Comparison of ENCODE assay signal across 9 mouse cellular contexts in the genomic region with DNA sequence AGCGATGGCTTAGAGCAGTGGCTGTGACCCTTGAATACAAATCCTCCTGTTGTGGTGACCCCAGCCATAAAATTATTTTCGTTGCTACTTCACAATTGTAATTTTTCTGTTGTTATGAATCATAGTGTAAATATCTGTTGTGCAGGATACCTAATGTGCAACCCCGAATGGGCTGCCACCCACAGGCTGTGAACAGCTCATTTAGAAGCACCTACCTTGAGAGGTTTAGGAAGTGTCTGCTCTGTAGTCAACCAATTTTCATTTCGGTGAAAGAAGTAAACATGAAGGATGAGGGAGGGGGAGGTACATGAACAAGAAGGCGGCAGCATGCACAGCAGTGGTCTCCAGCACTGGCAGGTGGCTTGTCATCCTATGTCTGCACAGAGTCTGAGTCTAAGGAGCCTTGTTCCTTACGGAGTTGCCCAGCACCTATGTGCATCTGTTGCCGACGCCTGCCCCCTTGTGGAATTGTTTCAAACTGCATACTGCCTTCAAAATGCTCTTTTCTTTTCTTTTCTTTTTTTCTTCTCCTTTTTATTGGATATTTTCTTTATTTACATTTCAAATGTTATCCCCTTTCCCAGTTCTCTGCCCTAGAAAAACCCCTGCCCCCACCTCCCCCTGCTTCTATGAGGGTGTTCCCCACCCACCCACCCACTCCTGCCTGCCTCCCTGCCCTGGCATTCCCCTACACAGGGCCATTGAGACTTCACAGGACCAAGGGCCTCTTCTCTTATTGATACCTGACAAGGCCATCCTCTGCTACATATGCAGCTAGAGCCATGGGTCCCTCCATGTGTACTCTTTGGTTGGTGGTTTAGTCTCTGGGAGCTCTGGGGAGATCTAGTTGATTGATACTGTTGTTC. TPM values are rescaled to one million over a fixed set of nuclear protein-coding genes. Genes with fewer than 3 reads are reported as not detected.
A peak's percentile ranks its signal among the peaks of the same experiment; 100 is the strongest.
DNase-seq lines count a peak whose midpoint lies in the region; ATAC-seq and TF ChIP-seq lines count a peak whose summit lies in the region.
"Had no signal": no experiment of that assay in that cellular context is flagged by ENCODE, and none has a peak within 500 bp of the region (broad histone marks: within the 10 kb centered on the region; RNA-seq: fewer than 3 reads in every experiment).

No protein-coding gene starts in this region.

- H3K27ac ChIP-seq in ES-E14 (ENCODE audit: insufficient read depth, low read depth, low read length, poor library complexity, severe bottlenecking) = no peak overlapping the region
- H3K27ac ChIP-seq: limb, embryonic 15.5 days had no signal

- H3K4me3 ChIP-seq in ES-E14 (ENCODE audit: insufficient read depth in 1 of 2, low read depth in 1 of 2, low read length in 2 of 2, poor library complexity in 1 of 2, severe bottlenecking in 1 of 2) = no peak overlapping the region
- H3K4me3 ChIP-seq in megakaryocyte, embryonic 14.5 days (replicated peaks) = peak overlapping the region; percentile 23
- H3K4me3 ChIP-seq: limb, embryonic 15.5 days had no signal

- H3K27me3 ChIP-seq in megakaryocyte, embryonic 14.5 days (replicated peaks) = no peaks in the 10 kb centered on the region
- H3K27me3 ChIP-seq: limb, embryonic 15.5 days had no signal

- no peak overlapping the region for H3K9ac ChIP-seq in ES-E14 (ENCODE audit: insufficient read depth, low read depth, low read length, poor library complexity, severe bottlenecking)
- H3K9ac ChIP-seq: limb, embryonic 15.5 days had no signal

- H3K36me3 ChIP-seq in ES-E14 (ENCODE audit: control insufficient read depth, insufficient read depth, low read length, poor library complexity, severe bottlenecking) = no peaks in the 10 kb centered on the region; the same call in none of the 2 replicates
- peaks cover 8% of the 10 kb centered on the region for H3K36me3 ChIP-seq in megakaryocyte, embryonic 14.5 days (replicated peaks; ENCODE audit: low read length)
- H3K36me3 ChIP-seq: limb, embryonic 15.5 days had no signal

- DNase-seq in gastrocnemius, adult 18-20 months (ENCODE audit: low spot score) = peak; percentile 26
- DNase-seq in gastrocnemius, adult 8-10 months (ENCODE audit: low spot score in 2 of 2) = no peak
- DNase-seq in ES-E14 (ENCODE audit: low read depth, low spot score) = peak; percentile 19
- peak; percentile 77 to 83 for DNase-seq in cerebellum, postnatal 10 days
- DNase-seq in kidney, postnatal 4 days = peak; percentile 82
- peak; percentile 84 for DNase-seq in right cerebral cortex, postnatal 4 days

- peaks cover 0 to 9% of the 10 kb centered on the region in 2 experiments; a peak in 2 of 4 replicates for H3K4me1 ChIP-seq in ES-E14 (ENCODE audit: control insufficient read depth in 2 of 2, insufficient read depth in 2 of 2, low read length in 2 of 2, poor library complexity in 1 of 2)
- peaks cover 23% of the 10 kb centered on the region for H3K4me1 ChIP-seq in megakaryocyte, embryonic 14.5 days
- H3K4me1 ChIP-seq: limb, embryonic 15.5 days had no signal

- H3K9me3 ChIP-seq in ES-E14 (ENCODE audit: control insufficient read depth, insufficient read depth, low read depth, low read length) = no peaks in the 10 kb centered on the region
- H3K9me3 ChIP-seq in megakaryocyte, embryonic 14.5 days = no peaks in the 10 kb centered on the region
- H3K9me3 ChIP-seq: limb, embryonic 15.5 days had no signal

- peak; percentile 95 for ATAC-seq in frontal cortex, adult (ENCODE audit: low TSS enrichment)

- in situ Hi-C loops in ES-E14 (cut with MboI; ENCODE audit: low sequenced_read_pairs in 2 of 2, unreplicated experiment in 2 of 2) = loop anchor here in 1 of 2 experiments (25.0 kb wide), 1 partner anchor 1137 kb away; no protein-coding TSS in a partner anchor

TF ChIP-seq in ES-E14, 5 proteins besides CTCF, POLR2A, EP300 and RAD21:
- TF ChIP-seq CHD2 (IDR thresholded peaks at IDR 0.05; ENCODE audit: low read depth, low read length) (no peak), ZNF384 (IDR thresholded peaks at IDR 0.05; ENCODE audit: low read depth, low read length) (no peak), ZC3H11A (IDR thresholded peaks at IDR 0.05; ENCODE audit: borderline replicate concordance, low read depth, low read length) (no peak), MAFK (IDR thresholded peaks at IDR 0.05; ENCODE audit: insufficient read depth, low read depth, low read length) (no peak), HCFC1 (IDR thresholded peaks at IDR 0.05; ENCODE audit: borderline replicate concordance, insufficient read depth, low read length) (no peak)

RNA-seq across cellular contexts. Expression of a gene that starts 25.8 kb away (rescaled TPM):
- total RNA-seq in gastrocnemius, adult 18-20 months (2021) = 10 to 100 TPM; 45.7 to 50.0 TPM
- 10 to 100 TPM; 41.4 to 61.9 (median 49.1) TPM for total RNA-seq in gastrocnemius, adult 8-10 months (2022)
- 34.0 and 40.2 TPM in 2 replicates for total RNA-seq in ES-E14 (2012; rRNA removed)
- 98.7 and 117 TPM in 2 replicates for polyA plus RNA-seq in megakaryocyte, embryonic 14.5 days (2012; ENCODE audit: insufficient read depth, low replicate concordance)

RNA-seq across cellular contexts. Expression of a gene that starts 29.3 kb away (rescaled TPM):
- not detected for total RNA-seq in gastrocnemius, adult 18-20 months (2021)
- total RNA-seq in gastrocnemius, adult 8-10 months (2022) = not detected
- not detected in 2 replicates for total RNA-seq in ES-E14 (2012; rRNA removed)
- polyA plus RNA-seq in megakaryocyte, embryonic 14.5 days (2012; ENCODE audit: insufficient read depth, low replicate concordance) = not detected in 2 replicates
- polyA plus RNA-seq: limb, embryonic 15.5 days had no signal

Comparison
In these comparisons a context has a peak if more than half of its experiments do, and no peak if none do; other contexts are left out.
1. DNase-seq: peak in gastrocnemius, adult 18-20 months (single experiment), ES-E14 (single experiment), cerebellum, postnatal 10 days (2 of 2), kidney, postnatal 4 days (2 of 2) and right cerebral cortex, postnatal 4 days (single experiment); none in gastrocnemius, adult 8-10 months (0 of 2).